Mouse (Mus musculus) MEL (cell line): ENCODE results near the gene Ctc1.

Experiments
- CHD2 ChIP-seq: IDR thresholded peaks from 2 replicates; pipeline ENCODE4 v1.6.1; 2011; ENCODE audit warnings: low read length, improper control_type of control experiment
- EP300 ChIP-seq, 2 experiments: IDR thresholded peaks; 2 replicates each; pipeline ENCODE4 v1.6.1; 2011; ENCODE audit warnings: improper control_type of control experiment in 2 of 2, low read length in 2 of 2, low read depth in 1 of 2, mild to moderate bottlenecking in 1 of 2
- GATA1 ChIP-seq: IDR thresholded peaks from 2 replicates; pipeline ENCODE4 v1.6.1; 2011; ENCODE audit warnings: low read depth, low read length, improper control_type of control experiment
- MAFK ChIP-seq: IDR thresholded peaks from 2 replicates; pipeline ENCODE4 v1.6.1; 2011; ENCODE audit warnings: low read depth, mild to moderate bottlenecking, low read length, improper control_type of control experiment, borderline replicate concordance
- POLR2A ChIP-seq, 2 experiments: IDR thresholded peaks; 2 replicates each; pipeline ENCODE4 v1.6.1; 2011 to 2012; ENCODE audit warnings: low read length in 2 of 2, mild to moderate bottlenecking in 2 of 2, control low read depth in 1 of 2, improper control_type of control experiment in 1 of 2, low read depth in 1 of 2, moderate library complexity in 1 of 2; ENCODE audit not compliant: control insufficient read depth in 1 of 2, insufficient read depth in 1 of 2, poor library complexity in 1 of 2
- ZMIZ1 ChIP-seq: IDR thresholded peaks from 2 replicates; pipeline ENCODE4 v1.6.1; 2012; ENCODE audit warnings: low read depth, mild to moderate bottlenecking, inconsistent platforms, low read length, improper control_type of control experiment, moderate library complexity

GRCm38 (mm10) chr11:69060448-69061254 lies 44.9 kb downstream of the Ctc1 start:
- TF ChIP-seq GATA1 (no peak), POLR2A (IDR thresholded peaks at IDR 0.05; ENCODE audit: control insufficient read depth in 1 of 2, insufficient read depth in 1 of 2, low read depth in 1 of 2, low read length in 2 of 2, poor library complexity in 1 of 2) (no peak), CHD2 (no peak), EP300 (IDR thresholded peaks at IDR 0.05; ENCODE audit: low read depth in 1 of 2, low read length in 2 of 2) (no peak), MAFK (no peak), ZMIZ1 (no peak)
